Mouse (Mus musculus) cerebellum, adult 2 months (tissue): ENCODE data around the gene Hspb7. TPM values are rescaled to one million over a fixed set of nuclear protein-coding genes. Genes with fewer than 3 reads are reported as not detected.

Source experiments
- DNase-seq, 2 experiments: peaks; one replicate each; pipeline ENCODE4 v3.0.0; 2021
- H3K27ac ChIP-seq: fragments of 200-500 bp; 2 replicates; pipeline ENCODE4 v1.5.1; 2012; ENCODE audit warnings: low read length, control low read depth, inconsistent platforms; ENCODE audit not compliant: insufficient read depth
- H3K27me3 ChIP-seq: fragments of 200-500 bp; 2 replicates; pipeline ENCODE4 v1.6.1; 2012; ENCODE audit warnings: inconsistent platforms, mild to moderate bottlenecking, low read length, moderate library complexity; ENCODE audit not compliant: control insufficient read depth, insufficient read depth
- H3K4me1 ChIP-seq: fragments of 200-500 bp; 2 replicates; pipeline ENCODE4 v1.6.1; 2011; ENCODE audit warnings: low read length; ENCODE audit not compliant: control insufficient read depth, insufficient read depth
- H3K4me3 ChIP-seq: fragments of 200-500 bp; replicated peaks from 2 replicates; pipeline ENCODE3; 2011; ENCODE audit warnings: mild to moderate bottlenecking, low read depth, low read length, control low read depth; ENCODE audit not compliant: insufficient read depth
- CTCF ChIP-seq: fragments of 200-500 bp; IDR thresholded peaks from 2 replicates; pipeline ENCODE4 v1.5.1; 2011; ENCODE audit warnings: low read depth, mild to moderate bottlenecking, control low read depth, low read length, moderate library complexity, borderline replicate concordance; ENCODE audit not compliant: insufficient read depth
- POLR2A ChIP-seq: fragments of 200-500 bp; IDR thresholded peaks from 2 replicates; pipeline ENCODE4 v1.6.1; 2011; ENCODE audit warnings: low read length, control low read depth, borderline replicate concordance; ENCODE audit not compliant: insufficient read depth
- WGBS: fragments of 180-500 bp; shearing (Covaris S2); methylation state at CpG from one replicate; pipeline ENCODE4 v1.1.7; 2018; 5-methylcytosine and 5-hydroxymethylcytosine counted together
- polyA plus RNA-seq: library from polyadenylated mRNA; depleted of rRNA; stranded (reverse); fragments of >200 nt; gene quantifications from 2 replicates; pipeline ENCODE4 v1.2.3, GENCODE M21; 2012

Gene Hspb7
- polyA plus RNA-seq, 1 experiment = 0.16 TPM

GRCm38 (mm10) chr4:141429847-141430246 is 9.3 kb downstream of the Hspb7 start:
- H3K4me3 ChIP-seq = no peak overlapping the region
- TF ChIP-seq POLR2A (no peak), CTCF (peak; percentile 35; the same call in 1 of the 2 replicates)
- H3K27ac ChIP-seq = no peak overlapping the region
- no peak for DNase-seq
- H3K27me3 ChIP-seq = no peaks in the 10 kb centered on the region
- 57% methylated on average over 9 of the region's 9 CpGs for WGBS
- peaks cover 5% of the 10 kb centered on the region; the same call in 1 of the 2 replicates for H3K4me1 ChIP-seq

- WGBS = 32% methylated on average over 9 of the region's 9 CpGs
- TF ChIP-seq CTCF (peak; percentile 95), POLR2A (no peak)
- peak; percentile 74 to 82 for DNase-seq
- H3K4me3 ChIP-seq = no peak overlapping the region
- H3K27ac ChIP-seq = no peak overlapping the region
- no peaks in the 10 kb centered on the region for H3K27me3 ChIP-seq
- H3K4me1 ChIP-seq = peaks cover 5% of the 10 kb centered on the region; the same call in 1 of the 2 replicates
Observed at GRCm38 (mm10) chr4:141430997-141431396, 10.4 kb downstream of the Hspb7 start.

- H3K27ac ChIP-seq = no peak overlapping the region
- TF ChIP-seq POLR2A (no peak), CTCF (no peak)
- H3K4me1 ChIP-seq = peaks cover 5% of the 10 kb centered on the region; the same call in 1 of the 2 replicates
- H3K27me3 ChIP-seq = no peaks in the 10 kb centered on the region
- WGBS = 13% methylated on average over 14 of the region's 14 CpGs
- H3K4me3 ChIP-seq = no peak overlapping the region
- peak; percentile 35 to 47 for DNase-seq
Observed at GRCm38 (mm10) chr4:141432666-141433065, 12.1 kb downstream of the Hspb7 start.

- peaks cover 5% of the 10 kb centered on the region; the same call in 1 of the 2 replicates for H3K4me1 ChIP-seq
- no peak overlapping the region for H3K4me3 ChIP-seq
- H3K27me3 ChIP-seq = no peaks in the 10 kb centered on the region
- TF ChIP-seq CTCF (no peak), POLR2A (no peak)
- DNase-seq = no peak
- WGBS = 68% methylated on average over 18 of the region's 18 CpGs
- no peak overlapping the region for H3K27ac ChIP-seq
Observed at GRCm38 (mm10) chr4:141433191-141433590, 12.6 kb downstream of the Hspb7 start.

DNA sequence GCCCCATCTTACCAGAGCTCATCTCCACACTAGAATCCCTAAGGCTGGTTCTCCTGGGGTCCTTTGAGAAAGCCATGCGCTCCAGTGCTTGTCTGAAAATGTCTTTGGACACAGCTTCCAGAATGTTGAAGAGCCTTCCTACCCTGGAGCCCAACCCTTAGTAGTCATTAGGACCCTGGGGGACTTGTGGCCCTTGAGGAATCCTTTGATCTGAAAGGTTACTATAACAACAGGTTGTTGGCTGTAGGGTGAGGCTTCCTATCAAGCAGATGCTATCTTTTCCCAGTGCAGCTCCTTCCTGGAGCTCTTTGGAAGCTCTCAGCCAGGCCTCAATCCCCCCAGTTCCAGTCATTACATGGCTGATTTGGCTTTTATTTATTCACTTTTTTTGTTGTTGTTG is 15.4 kb downstream of the Hspb7 start, which contains the start of gene Srarp:
TSS of gene Srarp (minus strand) at position 132 of the 400 bp plus-strand sequence.
- H3K27ac ChIP-seq = no peak within 1 kb of the TSS
- TF ChIP-seq CTCF = no peak
- TF ChIP-seq POLR2A = no peak
- WGBS = 88% methylated on average over 1 of the region's 1 CpGs
- H3K4me1 ChIP-seq = peaks cover 5% of the 10 kb centered on the region; the same call in 1 of the 2 replicates
- H3K4me3 ChIP-seq = peak within 1 kb of the TSS; percentile 26
- DNase-seq = no peak
- H3K27me3 ChIP-seq = no peaks in the 10 kb centered on the region

DNA sequence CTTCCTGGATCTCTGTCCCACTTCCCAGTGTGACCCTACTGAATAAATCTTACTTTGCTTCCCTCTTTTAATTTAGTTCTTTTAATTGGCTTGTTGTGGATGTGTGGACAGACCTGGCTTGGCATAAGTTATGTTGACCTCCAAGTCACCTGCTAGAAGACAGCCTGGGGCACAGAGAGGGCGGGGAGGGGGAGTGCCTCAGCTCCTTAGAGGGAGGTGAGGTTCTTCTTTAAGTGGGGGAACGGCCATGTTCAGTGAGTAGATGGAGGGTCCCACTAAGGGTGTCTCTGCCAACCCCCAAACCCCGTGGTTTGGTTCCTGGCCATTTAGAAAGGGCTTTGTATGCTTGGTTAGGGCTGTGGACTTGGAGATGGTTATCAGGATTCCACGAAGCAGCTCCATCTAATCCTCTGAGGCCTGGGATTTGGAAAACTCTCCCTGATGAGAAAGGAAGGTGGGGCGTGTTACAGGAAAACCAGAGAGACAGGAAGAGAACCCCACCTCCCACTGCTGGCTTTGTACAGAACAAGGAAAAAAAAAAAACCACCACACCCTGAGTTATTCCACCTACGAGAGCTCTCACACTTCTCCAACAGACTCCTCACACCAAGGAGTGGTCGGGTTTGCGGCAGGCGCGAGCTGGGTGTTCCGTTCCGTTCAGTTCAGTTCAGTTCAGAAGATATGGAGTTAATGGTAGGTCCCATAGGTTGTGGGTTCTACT is 18.7 kb downstream of the Hspb7 start:
- H3K4me3 ChIP-seq = no peak overlapping the region
- no peak overlapping the region for H3K27ac ChIP-seq
- no peak for TF ChIP-seq POLR2A
- no peak for TF ChIP-seq CTCF
- WGBS = 81% methylated on average over 12 of the region's 12 CpGs
- H3K27me3 ChIP-seq = no peaks in the 10 kb centered on the region
- no peaks in the 10 kb centered on the region for H3K4me1 ChIP-seq
- no peak for DNase-seq

DNA sequence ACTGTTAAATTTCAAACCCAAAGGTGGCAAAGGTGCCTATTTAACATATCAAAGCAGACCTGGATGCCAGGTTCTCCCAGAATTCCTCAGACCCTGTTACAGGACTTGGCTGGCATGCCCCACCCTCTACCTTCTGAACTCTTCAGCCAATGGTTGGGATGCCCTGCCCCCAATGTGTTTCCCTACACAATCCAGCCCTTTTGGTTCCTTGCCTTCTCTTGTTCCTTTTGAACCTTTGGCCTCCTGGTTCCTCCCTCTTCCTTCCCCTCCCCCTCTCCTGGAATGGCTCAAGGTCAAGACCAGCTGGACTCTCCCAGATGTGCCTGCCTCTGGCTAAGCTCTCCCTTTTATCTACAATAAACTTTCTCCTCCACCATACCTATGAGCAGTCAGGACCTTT is 20.3 kb downstream of the Hspb7 start:
- Histone ChIP-seq H3K4me1 (0 out of 2 replicates have a peak, but pooled peaks cover 5% of the 10 kb centered on the region), H3K27ac (no peak overlapping the region), H3K27me3 (no peaks in the 10 kb centered on the region), H3K4me3 (no peak overlapping the region)
- no peak for TF ChIP-seq CTCF
- no peak for TF ChIP-seq POLR2A
- DNase-seq = no peak

- peak overlapping the region; percentile 79 for H3K4me3 ChIP-seq
- DNase-seq = no peak
- H3K4me1 ChIP-seq = 0 out of 2 replicates have a peak, but pooled peaks cover 5% of the 10 kb centered on the region
- no peak overlapping the region for H3K27ac ChIP-seq
- H3K27me3 ChIP-seq = no peaks in the 10 kb centered on the region
- 41% methylated on average over 11 of the region's 11 CpGs for WGBS
- no peak for TF ChIP-seq POLR2A
Observed at GRCm38 (mm10) chr4:141443641-141444429, 23.3 kb downstream of the Hspb7 start.
